Mouse (Mus musculus) hindbrain, embryonic 11.5 days (tissue): Measurements from ENCODE around the gene Acot12. TPM values are rescaled to one million over a fixed set of nuclear protein-coding genes. Genes with fewer than 3 reads are reported as not detected.

Source experiments
- ATAC-seq: fragments of 200-750 bp; cut with Nextera tagmentation; 2 replicates; pipeline ENCODE4 v1.8.0; 2017; ENCODE audit warnings: mild to moderate bottlenecking, moderate TSS enrichment, moderate library complexity; ENCODE audit not compliant: low FRiP score
- DNase-seq: peaks from one replicate; pipeline ENCODE4 v3.0.0-alpha.2; 2015; ENCODE audit warnings: low spot score
- H3K27ac ChIP-seq: fragments of 300-500 bp; sonication (generic); 2 replicates; pipeline ENCODE4 v1.5.1; 2014; ENCODE audit warnings: mild to moderate bottlenecking, low read depth, low read length
- H3K27me3 ChIP-seq: fragments of 300-500 bp; sonication (generic); 2 replicates; pipeline ENCODE4 v1.6.1; 2014; ENCODE audit warnings: mild to moderate bottlenecking, low read length, moderate library complexity, mixed read lengths; ENCODE audit not compliant: control insufficient read depth, insufficient read depth
- H3K36me3 ChIP-seq: fragments of 300-500 bp; sonication (generic); 2 replicates; pipeline ENCODE4 v1.6.1; 2014; ENCODE audit warnings: mild to moderate bottlenecking, low read length, moderate library complexity, mixed read lengths; ENCODE audit not compliant: control insufficient read depth, insufficient read depth
- H3K4me1 ChIP-seq: fragments of 300-500 bp; sonication (generic); replicated peaks from 2 replicates; pipeline ENCODE4 v1.6.1; 2014; ENCODE audit warnings: low read length, mixed read lengths; ENCODE audit not compliant: control insufficient read depth, insufficient read depth
- H3K4me2 ChIP-seq: fragments of 300-500 bp; sonication (generic); replicated peaks from 2 replicates; pipeline ENCODE4 v1.6.1; 2014; ENCODE audit warnings: mild to moderate bottlenecking, low read depth, low read length
- H3K4me3 ChIP-seq: fragments of 300-500 bp; sonication (generic); 2 replicates; pipeline ENCODE4 v1.5.1; 2014; ENCODE audit warnings: low read depth, low read length
- H3K9ac ChIP-seq: fragments of 300-500 bp; sonication (generic); 2 replicates; pipeline ENCODE4 v1.6.1; 2014; ENCODE audit warnings: low read depth, low read length
- H3K9me3 ChIP-seq: fragments of 300-500 bp; sonication (generic); 2 replicates; pipeline ENCODE4 v1.6.1; 2016; ENCODE audit warnings: low read length; ENCODE audit not compliant: control insufficient read depth
- WGBS: fragments of 180-500 bp; shearing (Covaris S2); extraction: QIAGEN DNeasy Blood & Tissue Kit; methylation state at CpG from one replicate; pipeline ENCODE4 v1.1.7; 2014; 5-methylcytosine and 5-hydroxymethylcytosine counted together
- polyA plus RNA-seq: library from polyadenylated mRNA; unstranded; fragments of >200 nt; fragmentation: Nextera tagmentation; extraction: Ambion mirVana; gene quantifications from 2 replicates; pipeline ENCODE4 v1.2.1, GENCODE M21; 2014

Acot12 gene
- polyA plus RNA-seq, 1 experiment from 2014 or later: 0.11 TPM

GRCm38 (mm10) chr13:91797442-91797841 lies 56.1 kb downstream of the Acot12 start:
- no peaks in the 10 kb centered on the region for H3K27me3 ChIP-seq
- no peak overlapping the region for H3K4me3 ChIP-seq
- ATAC-seq (no peak), DNase-seq (no peak)
- H3K4me2 ChIP-seq: no peak overlapping the region
- WGBS: 94% methylated on average over 10 of the region's 10 CpGs
- H3K9ac ChIP-seq: no peak overlapping the region
- H3K9me3 ChIP-seq: no peaks in the 10 kb centered on the region
- H3K36me3 ChIP-seq: peaks cover 7% of the 10 kb centered on the region; the same call in 1 of the 2 replicates
- H3K4me1 ChIP-seq: no peaks in the 10 kb centered on the region
- no peak overlapping the region for H3K27ac ChIP-seq

GRCm38 (mm10) chr13:91801726-91802125 lies 60.4 kb downstream of the Acot12 start:
- H3K4me1 ChIP-seq: no peaks in the 10 kb centered on the region
- H3K9me3 ChIP-seq: no peaks in the 10 kb centered on the region
- H3K9ac ChIP-seq: no peak overlapping the region
- no peak overlapping the region for H3K4me3 ChIP-seq
- no peak for DNase-seq
- H3K36me3 ChIP-seq: peaks cover 11% of the 10 kb centered on the region
- H3K27me3 ChIP-seq: no peaks in the 10 kb centered on the region
- no peak overlapping the region for H3K4me2 ChIP-seq
- H3K27ac ChIP-seq: no peak overlapping the region
- no peak for ATAC-seq
- WGBS: 89% methylated on average over 5 of the region's 5 CpGs

- peak within 1 kb of the TSS; percentile 88 for H3K27ac ChIP-seq
- H3K4me3 ChIP-seq: peak within 1 kb of the TSS; percentile 92
- DNase-seq: peak; percentile 95
- H3K27me3 ChIP-seq: no peaks in the 10 kb centered on the region
- WGBS: under 1% methylated on average over 50 of the region's 50 CpGs
- peaks cover 4% of the 10 kb centered on the region for H3K36me3 ChIP-seq
- H3K4me1 ChIP-seq: no peaks in the 10 kb centered on the region
- ATAC-seq: peak; percentile 99
- no peaks in the 10 kb centered on the region for H3K9me3 ChIP-seq
- peak within 1 kb of the TSS; percentile 53 for H3K4me2 ChIP-seq
- H3K9ac ChIP-seq: peak within 1 kb of the TSS; percentile 98
Observed at GRCm38 (mm10) chr13:91807155-91807839, 66.0 kb downstream of the Acot12 start, which contains the start of gene Zcchc9. TSS of gene Zcchc9 (minus strand) at chr13:91807705.

- peak overlapping the region; percentile 88 for H3K27ac ChIP-seq
- peak overlapping the region; percentile 53 for H3K4me2 ChIP-seq
- no peaks in the 10 kb centered on the region for H3K27me3 ChIP-seq
- peak overlapping the region; percentile 92 for H3K4me3 ChIP-seq
- 49% methylated on average over 20 of the region's 20 CpGs for whole genome bisulfite sequencing
- H3K4me1 ChIP-seq: no peaks in the 10 kb centered on the region
- H3K9ac ChIP-seq: peak overlapping the region; percentile 98
- H3K36me3 ChIP-seq: peaks cover 4% of the 10 kb centered on the region
- ATAC-seq: no peak; the same call in 1 of the 2 replicates
- DNase-seq: peak; percentile 35
- H3K9me3 ChIP-seq: no peaks in the 10 kb centered on the region
Observed at GRCm38 (mm10) chr13:91807874-91808575, 66.7 kb downstream of the Acot12 start.

- peaks cover under 1% of the 10 kb centered on the region for H3K36me3 ChIP-seq
- no peaks in the 10 kb centered on the region for H3K9me3 ChIP-seq
- peak; percentile 46 for DNase-seq
- no peak for ATAC-seq
- H3K4me2 ChIP-seq: no peak overlapping the region
- no peak overlapping the region for H3K9ac ChIP-seq
- H3K27ac ChIP-seq: no peak overlapping the region
- H3K4me3 ChIP-seq: no peak overlapping the region
- no peaks in the 10 kb centered on the region for H3K4me1 ChIP-seq
- WGBS: 41% methylated on average over 2 of the region's 2 CpGs
- H3K27me3 ChIP-seq: no peaks in the 10 kb centered on the region
Observed at GRCm38 (mm10) chr13:91809476-91809875, 68.2 kb downstream of the Acot12 start.

GRCm38 (mm10) chr13:91814670-91815069 lies 73.4 kb downstream of the Acot12 start:
- WGBS: 89% methylated on average over 5 of the region's 5 CpGs
- no peak overlapping the region for H3K4me3 ChIP-seq
- H3K27me3 ChIP-seq: no peaks in the 10 kb centered on the region

GRCm38 (mm10) chr13:91823735-91824134 lies 82.4 kb downstream of the Acot12 start:
- no peak for ATAC-seq
- H3K9ac ChIP-seq: no peak overlapping the region
- no peak overlapping the region for H3K27ac ChIP-seq
- WGBS: 87% methylated on average over 6 of the region's 6 CpGs
- no peak overlapping the region for H3K4me2 ChIP-seq
- no peaks in the 10 kb centered on the region for H3K27me3 ChIP-seq
- no peaks in the 10 kb centered on the region for H3K4me1 ChIP-seq
- no peaks in the 10 kb centered on the region for H3K9me3 ChIP-seq
- H3K4me3 ChIP-seq: no peak overlapping the region
- DNase-seq: no peak
- H3K36me3 ChIP-seq: no peaks in the 10 kb centered on the region

More at GRCm38 (mm10) chr13:91814670-91815069, 73.4 kb downstream of the Acot12 start:
- Histone ChIP-seq H3K4me2 (no peak overlapping the region), H3K4me1 (no peaks in the 10 kb centered on the region), H3K9ac (no peak overlapping the region), H3K27ac (no peak overlapping the region), H3K9me3 (no peaks in the 10 kb centered on the region), H3K36me3 (no peaks in the 10 kb centered on the region)
- ATAC-seq (no peak), DNase-seq (no peak)

GRCm38 (mm10) chr13:91824845-91825550 lies 83.7 kb downstream of the Acot12 start:
- 66% methylated on average over 4 of the region's 4 CpGs for WGBS
- Histone ChIP-seq H3K36me3 (no peaks in the 10 kb centered on the region), H3K9me3 (no peaks in the 10 kb centered on the region), H3K4me2 (no peak overlapping the region), H3K4me3 (no peak overlapping the region), H3K27ac (no peak overlapping the region), H3K27me3 (no peaks in the 10 kb centered on the region), H3K9ac (no peak overlapping the region), H3K4me1 (no peaks in the 10 kb centered on the region)
- DNase-seq: no peak
- ATAC-seq: no peak
